Mouse (Mus musculus) brain, embryonic 14.5 days (tissue): Measurements from ENCODE around the gene Anp32b. TPM values are rescaled to one million over a fixed set of nuclear protein-coding genes. Genes with fewer than 3 reads are reported as not detected.

Experiments used
- DNase-seq: peaks from one replicate; pipeline ENCODE4 v3.0.0-alpha.2; 2011; ENCODE audit warnings: low read depth
- CTCF ChIP-seq: fragments of 200-500 bp; IDR thresholded peaks from 2 replicates; pipeline ENCODE4 v1.5.1; 2012; ENCODE audit warnings: inconsistent platforms, mild to moderate bottlenecking, moderate library complexity, borderline replicate concordance; ENCODE audit not compliant: insufficient read depth, insufficient read length; ENCODE audit errors: extremely low read depth
- POLR2A ChIP-seq: fragments of 200-500 bp; IDR thresholded peaks from 2 replicates; pipeline ENCODE4 v1.6.1; 2012; ENCODE audit warnings: mild to moderate bottlenecking, inconsistent platforms, borderline replicate concordance; ENCODE audit not compliant: poor library complexity, insufficient read depth, insufficient read length, severe bottlenecking; ENCODE audit errors: extremely low read depth
- polyA plus RNA-seq: library from polyadenylated mRNA; depleted of rRNA; stranded (reverse); fragments of >200 nt; gene quantifications from 2 replicates; pipeline ENCODE4 v1.2.3, GENCODE M21; 2012; rRNA removed

The Anp32b gene
- polyA plus RNA-seq, 1 experiment: 65.2 TPM

- TF ChIP-seq CTCF: peak; percentile 77; the same call in 1 of the 2 replicates
- no peak for TF ChIP-seq POLR2A
- peak; percentile 37 for DNase-seq
Measured at GRCm38 (mm10) chr4:46498976-46499375, 48.3 kb downstream of the Anp32b start.

- peak; percentile 15 for DNase-seq
- TF ChIP-seq POLR2A (no peak), CTCF (no peak)
Measured at GRCm38 (mm10) chr4:46502606-46503502, 52.2 kb downstream of the Anp32b start.

GRCm38 (mm10) chr4:46503881-46504280, 53.2 kb downstream of the Anp32b start:
- DNase-seq: no peak
- TF ChIP-seq POLR2A (no peak), CTCF (no peak)

- TF ChIP-seq CTCF (no peak), POLR2A (no peak)
Measured at GRCm38 (mm10) chr4:46505361-46506057, 54.8 kb downstream of the Anp32b start.

GRCm38 (mm10) chr4:46506801-46507610, 56.3 kb downstream of the Anp32b start:
- TF ChIP-seq POLR2A (peak; percentile 77), CTCF (no peak)

More at GRCm38 (mm10) chr4:46505361-46506057, 54.8 kb downstream of the Anp32b start:
- DNase-seq: peak; percentile 65

GRCm38 (mm10) chr4:46507736-46508460, 57.2 kb downstream of the Anp32b start:
- peak; percentile 74 for DNase-seq
- TF ChIP-seq POLR2A (no peak), CTCF (peak; percentile 73)

More at GRCm38 (mm10) chr4:46506801-46507610, 56.3 kb downstream of the Anp32b start:
- DNase-seq: peak; percentile 96

GRCm38 (mm10) chr4:46520491-46520890, 69.8 kb downstream of the Anp32b start:
- no peak for DNase-seq
- TF ChIP-seq POLR2A (no peak), CTCF (no peak)

GRCm38 (mm10) chr4:46521457-46521856, 70.8 kb downstream of the Anp32b start:
- TF ChIP-seq POLR2A (no peak), CTCF (no peak)
- no peak for DNase-seq

Other genes with a start within 250 kb of the Anp32b start
- gene Foxe1, start 107.3 kb upstream of the Anp32b start, polyA plus RNA-seq: 0.03 TPM in 1 of 2 replicates, not detected in the other
- 8.1 and 9.8 TPM in 2 replicates for gene Trmo, start 61.5 kb upstream of the Anp32b start, polyA plus RNA-seq
- gene Hemgn, start 37.4 kb upstream of the Anp32b start, polyA plus RNA-seq: 0.08 and 0.30 TPM in 2 replicates
- gene Nans, start 38.3 kb downstream of the Anp32b start, polyA plus RNA-seq: 63.7 and 64.8 TPM in 2 replicates
- gene Trim14, start 85.2 kb downstream of the Anp32b start, polyA plus RNA-seq: 0.50 and 0.82 TPM in 2 replicates
- 7.7 and 13.2 TPM in 2 replicates for gene Coro2a, start 151.3 kb downstream of the Anp32b start, polyA plus RNA-seq
- 1.3 and 1.4 TPM in 2 replicates for gene Tbc1d2, start 199.3 kb downstream of the Anp32b start, polyA plus RNA-seq